Mouse (Mus musculus): ENCODE results near the gene Mmp14.

Gene Mmp14

DNA sequence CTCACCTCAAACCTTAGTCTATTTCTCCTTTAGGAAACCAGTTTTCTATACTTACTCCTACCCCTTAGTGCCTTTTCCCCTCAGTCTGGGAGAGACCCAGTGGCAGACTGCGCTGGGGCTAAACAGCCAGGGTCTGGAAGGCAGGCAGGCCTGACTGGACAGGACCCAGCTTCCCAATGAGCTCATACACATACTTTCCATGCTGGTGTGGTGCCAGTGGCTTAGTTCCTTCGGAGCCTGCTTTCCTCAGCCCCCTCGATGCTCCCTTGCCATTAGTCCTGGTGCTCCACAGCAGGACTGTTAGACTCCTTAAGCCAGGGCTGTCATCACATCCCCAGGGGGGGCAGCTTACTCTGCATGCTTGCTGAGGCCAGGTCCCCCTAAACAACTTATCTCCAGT is 14.1 kb downstream of the Mmp14 start:
- Histone ChIP-seq H3K4me1 (replicated peaks; ENCODE audit: low read depth, low read length) (peaks cover 45% of the 10 kb centered on the region), H3K4me3 (replicated peaks; ENCODE audit: low read length) (no peak overlapping the region), H3K27me3 (ENCODE audit: insufficient read depth, low read length) (0 out of 2 replicates have a peak, but pooled peaks cover 8% of the 10 kb centered on the region), H3K36me3 (ENCODE audit: insufficient read depth, low read length) (peaks cover 3% of the 10 kb centered on the region), H3K9me3 (ENCODE audit: low read length) (no peaks in the 10 kb centered on the region)
- TF ChIP-seq POU5F1 (IDR thresholded peaks at IDR 0.05; ENCODE audit: borderline replicate concordance, low read length) = no peak
- TF ChIP-seq CTCF (conservative IDR thresholded peaks at IDR 0.05; ENCODE audit: low read length) = no peak
- no peak for TF ChIP-seq NANOG (IDR thresholded peaks at IDR 0.05; ENCODE audit: borderline replicate concordance, low read length)

DNA sequence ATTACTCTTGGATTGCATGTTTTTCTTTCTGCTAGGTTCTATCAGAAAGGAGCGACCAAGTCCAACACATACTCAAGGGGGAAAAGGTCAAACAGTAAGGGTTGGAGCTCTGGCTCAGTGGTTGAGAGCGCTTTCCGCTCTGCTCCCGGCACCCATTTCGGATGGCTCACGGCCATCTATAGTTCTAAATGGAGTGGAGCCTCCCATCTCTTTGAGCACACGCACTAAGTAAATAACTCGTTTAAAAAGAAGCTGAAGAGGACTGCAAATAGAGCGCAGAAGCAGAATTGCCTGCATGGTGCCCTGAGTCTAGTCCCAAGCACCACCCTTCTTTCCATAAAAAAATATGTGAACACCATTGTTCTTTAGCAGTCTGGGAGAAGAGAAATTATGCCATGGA is 22.2 kb downstream of the Mmp14 start:
- H3K4me3 ChIP-seq (replicated peaks; ENCODE audit: low read length) = no peak overlapping the region
- no peaks in the 10 kb centered on the region for H3K9me3 ChIP-seq (ENCODE audit: low read length)
- H3K36me3 ChIP-seq (ENCODE audit: insufficient read depth, low read length) = no peaks in the 10 kb centered on the region
- TF ChIP-seq CTCF (conservative IDR thresholded peaks at IDR 0.05; ENCODE audit: low read length) = no peak
- H3K4me1 ChIP-seq (replicated peaks; ENCODE audit: low read depth, low read length) = peaks cover 4% of the 10 kb centered on the region
- H3K27me3 ChIP-seq (ENCODE audit: insufficient read depth, low read length) = peaks cover 3% of the 10 kb centered on the region; the same call in 1 of the 2 replicates

DNA sequence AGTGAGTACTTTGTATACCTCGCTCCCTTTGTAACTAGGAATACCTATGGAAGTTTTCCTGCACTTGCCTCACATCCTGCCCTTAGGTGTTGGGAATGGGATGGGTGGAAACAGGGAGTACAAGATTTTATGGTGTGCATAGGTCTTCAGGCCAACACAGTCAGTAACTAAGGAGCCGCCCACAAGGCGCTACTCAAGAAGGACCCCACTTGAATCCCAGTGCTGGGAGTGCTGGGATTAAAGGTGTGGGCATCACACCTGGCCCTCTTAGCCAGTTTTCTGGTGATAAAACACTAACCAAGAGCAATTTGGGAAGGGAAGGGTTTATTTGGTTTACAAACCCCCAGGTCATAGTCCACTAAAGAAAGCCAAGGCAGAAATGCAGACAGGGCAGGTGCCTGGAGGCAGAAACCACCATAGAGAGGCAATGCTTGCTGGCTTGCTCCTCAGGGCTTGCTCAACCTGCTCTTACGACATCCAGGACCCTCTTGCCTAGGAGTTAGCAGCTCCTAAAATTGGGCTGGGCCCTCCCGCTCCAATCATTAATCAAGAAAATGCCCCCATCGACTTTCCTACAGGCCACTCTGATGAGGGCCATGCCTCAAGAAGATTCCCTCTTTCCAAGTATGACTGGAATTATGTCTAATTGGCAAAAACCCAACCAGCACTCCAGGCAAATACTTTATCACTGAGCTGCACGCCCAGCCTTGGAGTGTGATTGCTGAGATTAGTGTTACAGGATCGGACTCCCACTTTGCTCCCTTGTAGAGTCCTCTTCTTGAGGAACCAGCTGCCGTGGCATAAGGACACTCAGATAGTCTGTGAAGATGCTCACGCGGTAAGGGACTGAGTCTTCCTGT is 23.5 kb downstream of the Mmp14 start:
- no peaks in the 10 kb centered on the region for H3K36me3 ChIP-seq (ENCODE audit: insufficient read depth, low read length)
- TF ChIP-seq CTCF (conservative IDR thresholded peaks at IDR 0.05; ENCODE audit: low read length) (no peak), POU5F1 (IDR thresholded peaks at IDR 0.05; ENCODE audit: borderline replicate concordance, low read length) (no peak), NANOG (IDR thresholded peaks at IDR 0.05; ENCODE audit: borderline replicate concordance, low read length) (no peak)
- no peak overlapping the region for H3K4me3 ChIP-seq (replicated peaks; ENCODE audit: low read length)
- H3K27me3 ChIP-seq (ENCODE audit: insufficient read depth, low read length) = peaks cover 3% of the 10 kb centered on the region; the same call in 1 of the 2 replicates
- H3K9me3 ChIP-seq (ENCODE audit: low read length) = no peaks in the 10 kb centered on the region
- no peaks in the 10 kb centered on the region for H3K4me1 ChIP-seq (replicated peaks; ENCODE audit: low read depth, low read length)

DNA sequence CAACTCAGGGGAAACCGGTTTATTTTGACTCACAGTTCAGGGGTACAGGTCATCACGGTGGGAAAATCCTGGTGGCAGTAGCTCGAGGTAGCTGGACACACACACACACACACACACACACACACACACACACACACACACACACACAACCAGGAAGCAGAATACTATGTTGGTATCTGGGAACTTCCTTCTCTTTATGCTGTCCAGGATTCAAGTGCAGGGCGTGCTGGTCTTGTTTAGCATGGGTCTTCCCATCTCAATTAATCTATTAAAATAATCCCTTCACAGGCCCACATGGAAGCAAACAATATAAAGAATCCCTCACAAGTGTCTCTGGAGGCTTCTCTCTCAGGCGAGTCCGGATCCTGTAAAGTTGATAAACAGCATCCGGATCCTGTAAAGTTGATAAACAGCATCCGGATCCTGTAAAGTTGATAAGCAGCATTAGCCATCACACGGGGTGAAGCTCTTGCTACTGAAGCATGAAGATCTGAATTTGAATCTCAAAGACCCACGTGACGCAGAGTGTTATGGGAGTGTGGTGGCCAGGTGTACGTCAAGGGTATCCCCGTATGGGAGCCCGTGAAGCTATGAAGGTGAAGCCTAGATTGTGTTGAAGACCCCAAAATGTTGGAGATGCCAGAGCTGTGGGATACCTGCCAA is 26.6 kb downstream of the Mmp14 start:
- Histone ChIP-seq H3K27me3 (ENCODE audit: insufficient read depth, low read length) (no peaks in the 10 kb centered on the region), H3K4me1 (replicated peaks; ENCODE audit: low read depth, low read length) (peaks cover 6% of the 10 kb centered on the region), H3K4me3 (replicated peaks; ENCODE audit: low read length) (no peak overlapping the region), H3K36me3 (ENCODE audit: insufficient read depth, low read length) (no peaks in the 10 kb centered on the region), H3K9me3 (ENCODE audit: low read length) (no peaks in the 10 kb centered on the region)
- TF ChIP-seq CTCF (conservative IDR thresholded peaks at IDR 0.05; ENCODE audit: low read length) (no peak), POU5F1 (IDR thresholded peaks at IDR 0.05; ENCODE audit: borderline replicate concordance, low read length) (no peak), NANOG (IDR thresholded peaks at IDR 0.05; ENCODE audit: borderline replicate concordance, low read length) (no peak)

DNA sequence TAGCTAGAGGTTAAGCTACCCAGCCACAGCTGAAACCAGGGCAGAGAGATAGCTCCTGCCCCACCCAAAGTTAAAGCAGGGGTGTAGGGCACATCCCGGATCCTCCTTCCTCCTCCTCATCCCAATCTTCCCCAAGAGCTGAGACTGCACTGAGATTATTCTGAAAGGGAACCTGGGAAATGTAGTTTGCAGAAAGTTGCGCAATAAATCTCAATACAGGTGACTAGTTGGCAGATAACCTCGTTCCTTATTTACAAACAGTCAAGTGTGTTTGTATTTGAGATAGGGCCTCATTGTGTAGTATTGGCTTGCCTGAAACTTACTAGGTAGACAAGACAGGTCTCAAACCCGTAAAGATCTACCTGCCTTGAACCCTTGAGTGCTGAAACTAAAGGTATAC is 30.7 kb downstream of the Mmp14 start:
- TF ChIP-seq NANOG (IDR thresholded peaks at IDR 0.05; ENCODE audit: borderline replicate concordance, low read length) (no peak), CTCF (conservative IDR thresholded peaks at IDR 0.05; ENCODE audit: low read length) (no peak), POU5F1 (IDR thresholded peaks at IDR 0.05; ENCODE audit: borderline replicate concordance, low read length) (no peak)
- Histone ChIP-seq H3K9me3 (ENCODE audit: low read length) (no peaks in the 10 kb centered on the region), H3K4me3 (replicated peaks; ENCODE audit: low read length) (no peak overlapping the region), H3K4me1 (replicated peaks; ENCODE audit: low read depth, low read length) (peaks cover 18% of the 10 kb centered on the region), H3K36me3 (ENCODE audit: insufficient read depth, low read length) (peaks cover 16% of the 10 kb centered on the region), H3K27me3 (ENCODE audit: insufficient read depth, low read length) (no peaks in the 10 kb centered on the region)

DNA sequence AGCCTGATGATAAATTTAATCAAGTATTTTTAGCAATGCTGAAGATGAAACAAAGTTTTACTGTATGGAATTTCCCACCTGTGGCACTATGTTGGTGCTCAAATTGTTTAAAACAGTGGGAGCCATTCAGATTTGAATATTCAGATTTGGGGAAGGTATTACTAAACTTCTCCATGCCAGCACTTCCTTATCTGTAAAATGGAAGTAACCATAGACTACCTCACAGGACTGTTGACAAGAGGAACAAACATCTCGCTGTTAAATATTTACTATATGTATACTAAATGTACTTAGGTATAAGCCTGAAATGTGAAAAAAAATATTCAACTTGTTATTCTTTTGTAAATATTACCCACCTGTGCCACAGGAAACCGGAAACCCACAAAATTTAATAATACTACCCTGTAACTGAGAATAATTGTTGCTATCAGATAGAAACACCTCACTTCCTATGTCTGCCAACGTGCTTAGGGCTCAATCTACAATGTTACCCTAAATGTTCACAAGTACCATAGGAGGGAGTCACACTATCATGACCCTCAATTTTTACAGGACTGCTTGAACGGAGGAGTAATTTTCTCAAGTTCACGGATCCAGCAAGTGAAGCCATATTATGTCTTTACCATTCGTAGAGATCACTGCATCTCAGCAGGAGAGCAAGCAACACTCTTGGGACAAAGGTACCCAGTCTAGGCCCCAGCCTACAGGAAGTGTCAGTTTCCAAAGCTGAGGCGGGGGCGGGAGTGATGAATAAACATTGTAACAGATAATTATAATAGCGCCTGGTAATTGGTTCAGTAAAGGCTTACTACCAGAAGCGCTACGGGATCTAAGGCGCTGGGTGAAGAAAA is 31.9 kb downstream of the Mmp14 start:
- Histone ChIP-seq H3K27me3 (ENCODE audit: insufficient read depth, low read length) (no peaks in the 10 kb centered on the region), H3K9me3 (ENCODE audit: low read length) (no peaks in the 10 kb centered on the region), H3K4me3 (replicated peaks; ENCODE audit: low read length) (peak overlapping the region; percentile 96), H3K4me1 (replicated peaks; ENCODE audit: low read depth, low read length) (peaks cover 30% of the 10 kb centered on the region), H3K36me3 (ENCODE audit: insufficient read depth, low read length) (peaks cover 28% of the 10 kb centered on the region)
- TF ChIP-seq CTCF (conservative IDR thresholded peaks at IDR 0.05; ENCODE audit: low read length) (no peak), POU5F1 (IDR thresholded peaks at IDR 0.05; ENCODE audit: borderline replicate concordance, low read length) (no peak), NANOG (IDR thresholded peaks at IDR 0.05; ENCODE audit: borderline replicate concordance, low read length) (no peak)

DNA sequence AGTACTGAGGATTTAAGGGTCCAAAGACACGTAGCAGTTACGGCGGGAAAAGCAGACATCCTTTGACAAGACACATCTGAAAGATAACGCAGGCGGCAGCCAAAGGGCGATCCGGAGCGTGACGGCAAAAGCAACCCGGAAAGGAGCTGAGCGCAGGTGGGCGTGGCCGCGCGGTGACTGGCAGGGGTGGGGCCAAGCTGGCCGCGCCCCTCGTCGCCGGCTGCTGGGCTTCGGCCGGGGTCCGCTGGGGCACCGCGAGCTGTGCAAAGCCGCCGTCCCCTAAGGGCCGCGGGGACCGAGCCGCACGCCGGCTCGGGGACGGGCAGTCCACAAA is 32.5 kb downstream of the Mmp14 start, which contains the start of gene Lrp10:
Gene Lrp10, plus strand, starts transcription at position 179 of the 334 bp plus-strand sequence.
- no peaks in the 10 kb centered on the region for H3K27me3 ChIP-seq (ENCODE audit: insufficient read depth, low read length)
- peaks cover 36% of the 10 kb centered on the region for H3K4me1 ChIP-seq (replicated peaks; ENCODE audit: low read depth, low read length)
- TF ChIP-seq POU5F1 (IDR thresholded peaks at IDR 0.05; ENCODE audit: borderline replicate concordance, low read length) (no peak), NANOG (IDR thresholded peaks at IDR 0.05; ENCODE audit: borderline replicate concordance, low read length) (no peak), CTCF (conservative IDR thresholded peaks at IDR 0.05; ENCODE audit: low read length) (no peak)
- H3K36me3 ChIP-seq (ENCODE audit: insufficient read depth, low read length) = peaks cover 34% of the 10 kb centered on the region
- H3K9me3 ChIP-seq (ENCODE audit: low read length) = no peaks in the 10 kb centered on the region
- H3K4me3 ChIP-seq (replicated peaks; ENCODE audit: low read length) = peak within 1 kb of the TSS; percentile 96

Measured in E14TG2a.4 (cell line).